Comparison of ENCODE assay signal across 17 mouse cellular contexts in genomic region chr11:120565114-120565513, GRCm38 (mm10). TPM values are rescaled to one million over a fixed set of nuclear protein-coding genes. Genes with fewer than 3 reads are reported as not detected.
"Had no signal": no experiment of that assay in that cellular context is flagged by ENCODE, and none has a peak within 500 bp of the region (broad histone marks: within the 10 kb centered on the region; RNA-seq: fewer than 3 reads in every experiment).

No protein-coding gene starts in this region.

- H3K27ac ChIP-seq: left cerebral cortex, adult 2 months; limb, embryonic 10.5 days; neural tube, embryonic 15.5 days had no signal

- H3K4me1 ChIP-seq: limb, embryonic 10.5 days had no signal

- H3K4me2 ChIP-seq: liver, embryonic 11.5 days; neural tube, embryonic 15.5 days had no signal

- DNase-seq: kidney, adult 9 months; kidney, postnatal 10 days; midbrain, embryonic 14.5 days; right cerebral cortex, postnatal 4 days; spleen, adult 18-20 months; thymus, adult 2 months; thymus, postnatal 25 days had no signal

- H3K9me3 ChIP-seq: limb, embryonic 10.5 days; neural tube, embryonic 15.5 days had no signal

- H3K9ac ChIP-seq: neural tube, embryonic 15.5 days had no signal

- H3K4me3 ChIP-seq: left cerebral cortex, adult 2 months; limb, embryonic 10.5 days; myocyte; neural tube, embryonic 15.5 days had no signal

- H3K27me3 ChIP-seq: neural tube, embryonic 15.5 days had no signal

RNA-seq across cellular contexts. Expression of gene Ppp1r27, which starts 14.2 kb away (rescaled TPM):
- total RNA-seq: layer of hippocampus, postnatal 25 days; left cerebral cortex, adult 2 months; left cerebral cortex, postnatal 14 days had no signal
- polyA plus RNA-seq: large intestine, adult 2 months; liver, embryonic 11.5 days; midbrain, embryonic 14.5 days; neural tube, embryonic 11.5 days; stomach, embryonic 14.5 days had no signal
